Comparison of ENCODE assay signal across 8 mouse cellular contexts in genomic region chr9:22225581-22226388, GRCm38 (mm10). TPM values are rescaled to one million over a fixed set of nuclear protein-coding genes. Genes with fewer than 3 reads are reported as not detected.
DNase-seq lines count a peak whose midpoint lies in the region; ATAC-seq and TF ChIP-seq lines count a peak whose summit lies in the region.

Gene Zfp809 (plus strand): TSS chr9:22225714.

- no peak within 1 kb of the TSS for H3K27ac ChIP-seq in ES-Bruce4 (ENCODE audit: insufficient read depth, low read length)
- H3K27ac ChIP-seq in forebrain, embryonic 13.5 days, result peak within 1 kb of the TSS; percentile 81
- peak within 1 kb of the TSS; percentile 94 for H3K27ac ChIP-seq in liver, postnatal 0 days (ENCODE audit: low read depth)
- peak within 1 kb of the TSS; percentile 72; the same call in 1 of the 2 replicates for H3K27ac ChIP-seq in neural tube, embryonic 14.5 days (ENCODE audit: low read depth, low read length)

- peak within 1 kb of the TSS; percentile 65 for H3K4me3 ChIP-seq in ES-Bruce4 (ENCODE audit: low read depth, low read length)
- H3K4me3 ChIP-seq in forebrain, embryonic 13.5 days, result peak within 1 kb of the TSS; percentile 72
- H3K4me3 ChIP-seq in liver, postnatal 0 days (ENCODE audit: low read depth, low read length), result peak within 1 kb of the TSS; percentile 77
- H3K4me3 ChIP-seq in neural tube, embryonic 14.5 days (ENCODE audit: low read depth, low read length), result peak within 1 kb of the TSS; percentile 56

- peak; percentile 99 for ATAC-seq in cerebellum, adult (ENCODE audit: insufficient number of reproducible peaks, low FRiP score, low TSS enrichment)
- ATAC-seq in forebrain, embryonic 13.5 days, result peak; percentile 99
- peak; percentile 99 for ATAC-seq in liver, postnatal 0 days
- peak; percentile 99 for ATAC-seq in neural tube, embryonic 14.5 days (ENCODE audit: low read depth)

- peaks cover 4% of the 10 kb centered on the region for H3K9me3 ChIP-seq in ES-Bruce4 (replicated peaks; ENCODE audit: control insufficient read depth, insufficient read depth, low read length, poor library complexity, severe bottlenecking)
- no peaks in the 10 kb centered on the region for H3K9me3 ChIP-seq in forebrain, embryonic 13.5 days (replicated peaks)
- no peaks in the 10 kb centered on the region for H3K9me3 ChIP-seq in liver, postnatal 0 days (ENCODE audit: low read length)
- H3K9me3 ChIP-seq in neural tube, embryonic 14.5 days (ENCODE audit: control insufficient read depth, low read length), result no peaks in the 10 kb centered on the region

- TF ChIP-seq CTCF in ES-Bruce4 (IDR thresholded peaks at IDR 0.05; ENCODE audit: low read depth, low read length), result peak; percentile 61
- peak; percentile 92 for TF ChIP-seq CTCF in liver, postnatal 0 days (IDR thresholded peaks at IDR 0.05; ENCODE audit: low read depth)

- H3K36me3 ChIP-seq in ES-Bruce4 (ENCODE audit: control insufficient read depth, insufficient read depth, low read length, poor library complexity, severe bottlenecking), result no peaks in the 10 kb centered on the region
- H3K36me3 ChIP-seq in forebrain, embryonic 13.5 days (ENCODE audit: poor library complexity, severe bottlenecking), result no peaks in the 10 kb centered on the region
- no peaks in the 10 kb centered on the region for H3K36me3 ChIP-seq in liver, postnatal 0 days (replicated peaks; ENCODE audit: insufficient read depth, low read length)
- no peaks in the 10 kb centered on the region for H3K36me3 ChIP-seq in neural tube, embryonic 14.5 days (ENCODE audit: control insufficient read depth, insufficient read depth, low read length)

- peak; percentile 48 for TF ChIP-seq POLR2A in ES-Bruce4 (IDR thresholded peaks at IDR 0.05; ENCODE audit: insufficient read depth, low read length)

- H3K9ac ChIP-seq in ES-Bruce4 (ENCODE audit: low read depth, poor library complexity, severe bottlenecking), result peak within 1 kb of the TSS; percentile 38
- peak within 1 kb of the TSS; percentile 79 for H3K9ac ChIP-seq in forebrain, embryonic 13.5 days
- peak within 1 kb of the TSS; percentile 71 for H3K9ac ChIP-seq in liver, postnatal 0 days (replicated peaks)
- peak within 1 kb of the TSS; percentile 53 for H3K9ac ChIP-seq in neural tube, embryonic 14.5 days (replicated peaks; ENCODE audit: low read depth, low read length)

- whole genome bisulfite sequencing in forebrain, embryonic 13.5 days, result 2% methylated on average over 35 of the region's 35 CpGs
- WGBS in large intestine, adult 2 months, result under 1% methylated on average over 35 of the region's 35 CpGs
- WGBS in liver, postnatal 0 days (ENCODE audit: insufficient replicate concordance), result 2% methylated on average over 35 of the region's 35 CpGs
- 2% methylated on average over 35 of the region's 35 CpGs for WGBS in neural tube, embryonic 14.5 days

- peak within 1 kb of the TSS; percentile 72 for H3K4me2 ChIP-seq in forebrain, embryonic 13.5 days
- peak within 1 kb of the TSS; percentile 72 for H3K4me2 ChIP-seq in liver, postnatal 0 days (ENCODE audit: low read depth, low read length)
- peak within 1 kb of the TSS; percentile 54 for H3K4me2 ChIP-seq in neural tube, embryonic 14.5 days (ENCODE audit: low read depth, low read length)

- no peaks in the 10 kb centered on the region for H3K4me1 ChIP-seq in ES-Bruce4 (ENCODE audit: control insufficient read depth, insufficient read depth, low read length)
- H3K4me1 ChIP-seq in forebrain, embryonic 13.5 days, result peaks cover 3% of the 10 kb centered on the region; the same call in 1 of the 2 replicates
- H3K4me1 ChIP-seq in liver, postnatal 0 days (ENCODE audit: insufficient read depth), result peaks cover 9% of the 10 kb centered on the region; the same call in 1 of the 2 replicates
- no peaks in the 10 kb centered on the region for H3K4me1 ChIP-seq in neural tube, embryonic 14.5 days (ENCODE audit: control insufficient read depth, insufficient read depth, low read length)

- intact Hi-C loops in heart, postnatal 10 days (cut with DNase I), result loop anchor here (2.0 to 5.0 kb wide), 2 partner anchors 69 to 82 kb away; partner anchors contain the start of genes Pigyl and Zfp810

- no peaks in the 10 kb centered on the region for H3K27me3 ChIP-seq in ES-Bruce4 (ENCODE audit: control insufficient read depth, insufficient read depth, low read length, poor library complexity, severe bottlenecking)
- no peaks in the 10 kb centered on the region for H3K27me3 ChIP-seq in forebrain, embryonic 13.5 days
- H3K27me3 ChIP-seq in liver, postnatal 0 days (ENCODE audit: insufficient read depth, low read length), result no peaks in the 10 kb centered on the region
- no peaks in the 10 kb centered on the region for H3K27me3 ChIP-seq in neural tube, embryonic 14.5 days (ENCODE audit: control insufficient read depth, insufficient read depth, low read length)

- TF ChIP-seq EP300 in ES-Bruce4 (IDR thresholded peaks at IDR 0.05; ENCODE audit: insufficient read depth, low read depth, low read length), result 0 out of 2 replicates have a peak, but pooled peaks have one; percentile 32
- TF ChIP-seq EP300 in liver, postnatal 0 days (IDR thresholded peaks at IDR 0.05; ENCODE audit: low read depth), result peak; percentile 6; the same call in 1 of the 2 replicates

- peak; percentile 100 for DNase-seq in heart, postnatal 10 days
- DNase-seq in large intestine, adult 2 months (ENCODE audit: low read depth, low spot score), result peak; percentile 99
- peak; percentile 98 for DNase-seq in liver, postnatal 0 days
- DNase-seq in testis, postnatal 10 days (ENCODE audit: low spot score), result peak; percentile 98

RNA-seq across cellular contexts. Expression of gene Zfp809, which starts in this region (rescaled TPM):
- 34.4 and 41.6 TPM in 2 replicates for polyA plus RNA-seq in ES-Bruce4 (2011; ENCODE audit: insufficient read depth, insufficient read length, low read depth, missing spikeins)
- polyA plus RNA-seq in forebrain, embryonic 13.5 days (2015; fragmentation: Nextera tagmentation; extraction: Ambion mirVana), result 9.3 and 11.0 TPM in 2 replicates
- 10 to 100 TPM; 26.9 to 35.2 TPM for total RNA-seq in heart, postnatal 10 days (2021)
- 5.8 and 11.2 TPM in 2 replicates for polyA plus RNA-seq in large intestine, adult 2 months (2012; rRNA removed)
- 4.2 and 4.4 TPM in 2 replicates for polyA plus RNA-seq in liver, postnatal 0 days (2015; fragmentation: Nextera tagmentation; extraction: Ambion mirVana)
- polyA plus RNA-seq in neural tube, embryonic 14.5 days (2014; fragmentation: Nextera tagmentation; extraction: Ambion mirVana), result 10.7 and 12.0 TPM in 2 replicates
